Mouse (Mus musculus) midbrain, embryonic 10.5 days (tissue): ENCODE measurements around the gene Stra6l. TPM values are rescaled to one million over a fixed set of nuclear protein-coding genes. Genes with fewer than 3 reads are reported as not detected.

ENCODE experiments used
- DNase-seq: peaks from one replicate; pipeline ENCODE4 v3.0.0-alpha.2; 2017; ENCODE audit warnings: low spot score
- H3K27ac ChIP-seq: fragments of 300-500 bp; sonication (generic); replicated peaks from 2 replicates; pipeline ENCODE4 v1.5.1; 2016; ENCODE audit warnings: mild to moderate bottlenecking
- H3K27me3 ChIP-seq: fragments of 300-500 bp; sonication (generic); 2 replicates; pipeline ENCODE4 v1.6.1; 2016; ENCODE audit warnings: low read depth, mild to moderate bottlenecking; ENCODE audit not compliant: poor library complexity, severe bottlenecking
- H3K36me3 ChIP-seq: fragments of 300-500 bp; sonication (generic); 2 replicates; pipeline ENCODE4 v1.6.1; 2016; ENCODE audit warnings: mild to moderate bottlenecking, moderate library complexity
- H3K4me1 ChIP-seq: fragments of 300-500 bp; sonication (generic); 2 replicates; pipeline ENCODE4 v1.6.1; 2016
- H3K4me3 ChIP-seq: fragments of 300-500 bp; sonication (generic); 2 replicates; pipeline ENCODE4 v1.5.1; 2016; ENCODE audit warnings: mild to moderate bottlenecking, moderate library complexity
- H3K9me3 ChIP-seq: fragments of 300-500 bp; sonication (generic); replicated peaks from 2 replicates; pipeline ENCODE4 v1.6.1; 2016; ENCODE audit warnings: mild to moderate bottlenecking
- WGBS: fragments of 180-500 bp; shearing (Covaris S2); methylation state at CpG from one replicate; pipeline ENCODE4 v1.1.7; 2016; 5-methylcytosine and 5-hydroxymethylcytosine counted together
- polyA plus RNA-seq: library from polyadenylated mRNA; unstranded; fragments of >200 nt; fragmentation: Nextera tagmentation; extraction: Ambion mirVana; gene quantifications from 2 replicates; pipeline ENCODE4 v1.2.1, GENCODE M21; 2016

Stra6l gene
- polyA plus RNA-seq, 1 experiment from 2014 or later, result 0.11 TPM

GRCm38 (mm10) chr4:45851640-45852051, 3.2 kb downstream of the Stra6l start:
- no peak for DNase-seq
- Histone ChIP-seq H3K27ac (peak overlapping the region; percentile 35; the same call in 1 of the 2 replicates), H3K4me1 (peaks cover 28% of the 10 kb centered on the region), H3K27me3 (peaks cover 39% of the 10 kb centered on the region), H3K36me3 (no peaks in the 10 kb centered on the region), H3K4me3 (no peak overlapping the region), H3K9me3 (no peaks in the 10 kb centered on the region)
- 49% methylated on average over 3 of the region's 3 CpGs for WGBS

GRCm38 (mm10) chr4:45853496-45854246, 5.2 kb downstream of the Stra6l start:
- peaks cover 25% of the 10 kb centered on the region for H3K4me1 ChIP-seq
- no peak overlapping the region for H3K4me3 ChIP-seq
- H3K27me3 ChIP-seq, result peaks cover 24% of the 10 kb centered on the region
- H3K36me3 ChIP-seq, result no peaks in the 10 kb centered on the region
- 84% methylated on average over 15 of the region's 15 CpGs for WGBS
- H3K9me3 ChIP-seq, result no peaks in the 10 kb centered on the region
- no peak for DNase-seq
- H3K27ac ChIP-seq, result no peak overlapping the region

DNA sequence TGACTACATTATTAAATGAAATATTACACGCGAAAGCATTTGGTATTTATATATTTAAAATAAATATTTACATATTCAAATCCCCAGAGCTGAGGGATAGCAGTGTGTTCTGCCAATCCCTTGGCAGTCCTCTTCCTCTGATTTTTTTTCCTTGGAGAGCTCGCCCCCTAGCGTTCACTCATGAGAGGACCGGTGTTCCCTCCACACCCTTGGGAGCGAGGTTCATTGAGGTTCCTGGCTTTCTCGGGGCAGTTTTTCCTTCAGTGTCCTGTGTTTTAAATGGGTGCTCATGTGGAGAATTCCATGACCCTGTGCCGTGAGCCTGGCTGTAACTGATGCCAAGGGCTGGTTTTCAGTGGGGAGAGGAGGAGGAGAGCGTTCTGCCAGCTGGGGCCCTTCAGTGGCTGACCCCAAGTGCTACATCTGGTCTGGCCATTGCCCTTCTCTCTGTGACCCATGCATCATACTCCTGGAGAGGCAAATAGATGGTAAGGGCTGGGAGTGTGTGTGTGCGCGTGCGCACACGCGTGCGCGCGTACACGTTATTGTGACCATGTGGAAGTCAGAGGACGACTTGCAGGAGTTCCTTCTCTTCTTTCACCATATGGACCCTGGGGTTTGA, 7.5 kb downstream of the Stra6l start:
- Histone ChIP-seq H3K4me1 (peaks cover 12% of the 10 kb centered on the region), H3K27ac (no peak overlapping the region), H3K4me3 (no peak overlapping the region), H3K27me3 (peaks cover 10% of the 10 kb centered on the region), H3K9me3 (no peaks in the 10 kb centered on the region; the same call in 1 of the 2 replicates), H3K36me3 (no peaks in the 10 kb centered on the region)
- 51% methylated on average over 19 of the region's 19 CpGs for WGBS
- peak; percentile 76 for DNase-seq

GRCm38 (mm10) chr4:45861160-45861559, 12.7 kb downstream of the Stra6l start:
- WGBS, result 67% methylated on average over 5 of the region's 5 CpGs
- Histone ChIP-seq H3K9me3 (no peaks in the 10 kb centered on the region; the same call in 1 of the 2 replicates), H3K27ac (no peak overlapping the region), H3K36me3 (no peaks in the 10 kb centered on the region), H3K27me3 (peaks cover 7% of the 10 kb centered on the region), H3K4me3 (no peak overlapping the region), H3K4me1 (peaks cover 7% of the 10 kb centered on the region; the same call in 1 of the 2 replicates)
- DNase-seq, result no peak

- DNase-seq, result no peak
- H3K27me3 ChIP-seq, result peaks cover 19% of the 10 kb centered on the region
- H3K4me1 ChIP-seq, result peaks cover 31% of the 10 kb centered on the region
- H3K36me3 ChIP-seq, result no peaks in the 10 kb centered on the region
- WGBS, result 60% methylated on average over 8 of the region's 8 CpGs
- no peaks in the 10 kb centered on the region for H3K9me3 ChIP-seq
- no peak overlapping the region for H3K27ac ChIP-seq
- no peak overlapping the region for H3K4me3 ChIP-seq
These were observed 19.0 kb downstream of the Stra6l start for GRCm38 (mm10) chr4:45867416-45867815.

DNA sequence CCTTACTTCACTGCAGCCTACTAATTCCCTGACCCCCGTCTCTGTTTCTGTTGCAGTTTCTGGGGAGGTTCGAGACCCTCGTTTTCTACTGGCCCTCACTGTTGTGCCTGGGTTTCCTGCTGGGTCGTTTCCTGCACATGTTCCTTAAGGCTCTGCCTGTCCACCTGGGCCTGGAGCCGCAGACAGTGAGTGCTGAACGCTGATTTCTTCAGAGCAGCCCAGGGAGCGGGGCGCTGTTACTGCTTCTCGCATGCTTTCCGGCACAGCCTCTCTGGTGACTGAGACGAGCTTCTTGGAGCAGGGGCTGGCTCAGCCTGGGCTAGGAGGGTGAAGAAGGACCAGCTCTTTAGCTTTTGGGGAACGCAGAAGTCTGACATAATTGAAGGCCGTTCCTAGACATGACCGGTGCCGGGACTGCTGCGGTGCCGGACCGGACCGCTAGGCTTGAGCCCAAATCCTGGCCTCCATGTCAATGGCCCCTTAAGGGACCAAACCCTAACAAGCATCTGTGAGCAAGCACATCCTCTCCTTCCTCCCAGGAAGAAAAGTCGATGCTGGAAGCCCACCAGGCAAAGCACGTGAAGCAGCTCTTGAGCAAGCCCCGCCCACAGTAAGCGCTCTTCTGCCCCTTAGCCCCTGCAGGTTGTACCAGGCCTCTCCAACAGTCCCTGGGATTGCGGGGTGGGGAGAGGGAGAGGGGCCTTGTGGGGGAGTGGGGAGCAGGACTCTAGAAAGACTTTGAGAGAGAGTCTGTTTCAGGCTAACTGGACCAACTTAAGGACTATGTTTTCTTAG, 20.8 kb downstream of the Stra6l start:
- H3K4me3 ChIP-seq, result peak overlapping the region; percentile 27
- H3K27ac ChIP-seq, result peak overlapping the region; percentile 34; the same call in 1 of the 2 replicates
- WGBS, result 18% methylated on average over 24 of the region's 24 CpGs
- peaks cover 19% of the 10 kb centered on the region for H3K27me3 ChIP-seq
- peak; percentile 29 for DNase-seq
- no peaks in the 10 kb centered on the region for H3K36me3 ChIP-seq
- no peaks in the 10 kb centered on the region for H3K9me3 ChIP-seq
- H3K4me1 ChIP-seq, result peaks cover 31% of the 10 kb centered on the region

DNA sequence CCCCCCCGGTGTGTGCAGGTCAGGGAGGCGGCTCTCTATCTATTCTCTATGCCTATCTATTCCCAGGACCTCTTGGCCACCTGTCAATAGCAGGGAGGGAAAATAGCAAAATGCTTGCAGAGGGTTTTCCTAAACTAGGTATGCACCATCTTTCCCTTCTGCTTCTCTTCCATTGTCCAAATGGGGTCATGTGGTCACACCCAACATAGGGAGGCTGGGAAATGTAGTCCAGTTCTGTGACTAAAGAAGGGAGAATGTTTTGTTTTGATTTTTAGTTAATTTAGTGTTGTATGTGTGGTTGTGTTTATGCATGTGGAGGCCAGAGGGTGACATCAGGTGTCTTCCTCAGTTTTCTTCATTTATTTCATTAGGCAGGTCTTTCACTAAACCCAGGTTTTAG, 23.7 kb downstream of the Stra6l start:
- no peak for DNase-seq

DNA sequence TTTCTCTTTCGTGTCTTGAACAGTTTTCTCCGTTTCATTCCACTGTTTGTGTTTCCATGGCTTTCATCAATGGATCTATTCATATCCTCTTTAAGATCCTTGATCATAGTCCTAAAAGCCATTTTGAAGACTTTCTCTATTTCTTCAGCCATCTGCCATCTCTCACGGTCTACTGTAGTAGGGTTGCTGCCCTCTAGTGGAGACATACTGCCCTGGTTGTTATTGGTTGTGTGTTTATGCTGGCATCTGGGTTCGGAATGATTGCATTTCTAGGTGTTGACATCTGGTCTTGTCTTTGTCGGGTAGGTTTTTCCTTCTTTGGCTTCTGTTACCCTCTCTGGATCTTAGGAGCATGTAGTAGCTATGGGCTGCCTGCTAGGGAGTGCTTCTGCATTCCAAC, 30.5 kb downstream of the Stra6l start:
- H3K9me3 ChIP-seq, result peaks cover 12% of the 10 kb centered on the region
- peak; percentile 27 for DNase-seq
- no peak overlapping the region for H3K4me3 ChIP-seq
- H3K27me3 ChIP-seq, result no peaks in the 10 kb centered on the region
- H3K4me1 ChIP-seq, result 0 out of 2 replicates have a peak, but pooled peaks cover 4% of the 10 kb centered on the region
- WGBS, result 48% methylated on average over 5 of the region's 5 CpGs
- no peak overlapping the region for H3K27ac ChIP-seq
- H3K36me3 ChIP-seq, result no peaks in the 10 kb centered on the region

More for the DNA sequence above, 23.7 kb downstream of the Stra6l start:
- Histone ChIP-seq H3K36me3 (no peaks in the 10 kb centered on the region), H3K4me3 (no peak overlapping the region), H3K9me3 (peaks cover 12% of the 10 kb centered on the region), H3K27me3 (peaks cover 19% of the 10 kb centered on the region), H3K4me1 (peaks cover 25% of the 10 kb centered on the region), H3K27ac (no peak overlapping the region)
- WGBS, result 100% methylated on average over 1 of the region's 2 CpGs

- Histone ChIP-seq H3K36me3 (no peaks in the 10 kb centered on the region), H3K27ac (no peak overlapping the region), H3K9me3 (no peaks in the 10 kb centered on the region), H3K27me3 (peaks cover 4% of the 10 kb centered on the region; the same call in 1 of the 2 replicates), H3K4me1 (0 out of 2 replicates have a peak, but pooled peaks cover 4% of the 10 kb centered on the region), H3K4me3 (no peak overlapping the region)
- WGBS, result 87% methylated on average over 9 of the region's 9 CpGs
- no peak for DNase-seq
These were observed 34.1 kb downstream of the Stra6l start for GRCm38 (mm10) chr4:45882521-45882920.

DNA sequence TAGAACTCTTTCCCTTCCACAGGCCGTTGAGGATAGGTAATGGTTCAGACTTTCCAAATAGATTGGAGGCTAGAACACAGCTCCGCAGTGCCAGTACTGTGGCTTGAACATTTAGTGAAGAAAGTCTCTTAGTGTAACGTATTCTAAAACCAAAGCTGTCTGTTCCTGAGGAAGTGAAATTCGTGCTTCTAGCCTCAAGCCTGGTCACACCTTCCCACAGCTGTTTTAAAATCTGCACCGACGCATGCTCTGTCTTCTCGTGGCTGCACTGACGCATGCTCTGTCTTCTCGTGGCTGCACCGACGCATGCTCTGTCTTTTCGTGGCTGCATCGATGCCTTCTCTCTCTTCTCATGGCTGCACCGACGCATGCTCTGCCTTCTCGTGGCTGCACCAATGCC, 34.8 kb downstream of the Stra6l start:
- Histone ChIP-seq H3K27ac (no peak overlapping the region), H3K4me3 (no peak overlapping the region), H3K27me3 (peaks cover 4% of the 10 kb centered on the region; the same call in 1 of the 2 replicates), H3K4me1 (peaks cover 7% of the 10 kb centered on the region; the same call in 1 of the 2 replicates), H3K36me3 (no peaks in the 10 kb centered on the region), H3K9me3 (no peaks in the 10 kb centered on the region)
- 95% methylated on average over 16 of the region's 16 CpGs for WGBS
- DNase-seq, result no peak

- H3K27me3 ChIP-seq, result peaks cover 4% of the 10 kb centered on the region; the same call in 1 of the 2 replicates
- H3K36me3 ChIP-seq, result no peaks in the 10 kb centered on the region
- H3K4me3 ChIP-seq, result no peak overlapping the region
- DNase-seq, result no peak
- no peaks in the 10 kb centered on the region for H3K9me3 ChIP-seq
- no peak overlapping the region for H3K27ac ChIP-seq
- peaks cover 18% of the 10 kb centered on the region for H3K4me1 ChIP-seq
- 56% methylated on average over 6 of the region's 6 CpGs for WGBS
These were observed 41.0 kb downstream of the Stra6l start for GRCm38 (mm10) chr4:45889487-45889886.

- Histone ChIP-seq H3K27me3 (no peaks in the 10 kb centered on the region), H3K27ac (no peak within 1 kb of the TSS), H3K4me3 (peak within 1 kb of the TSS; percentile 41), H3K9me3 (no peaks in the 10 kb centered on the region), H3K4me1 (peaks cover 18% of the 10 kb centered on the region), H3K36me3 (no peaks in the 10 kb centered on the region)
- WGBS, result 10% methylated on average over 19 of the region's 19 CpGs
- peak; percentile 83 for DNase-seq
These were observed 41.8 kb downstream of the Stra6l start, which contains the start of gene Ccdc180 for GRCm38 (mm10) chr4:45890066-45890761. Gene Ccdc180, plus strand, starts transcription at chr4:45890303.
